18 mouse cellular contexts compared by ENCODE assay signal in genomic region chr11:68176550-68176949, GRCm38 (mm10).
DNase-seq lines count a peak whose midpoint lies in the region; ATAC-seq and TF ChIP-seq lines count a peak whose summit lies in the region.
"Had no signal": no experiment of that assay in that cellular context is flagged by ENCODE, and none has a peak within 500 bp of the region (broad histone marks: within the 10 kb centered on the region; RNA-seq: fewer than 3 reads in every experiment).

No protein-coding gene starts in this region.

- H3K9ac ChIP-seq in intestine, embryonic 16.5 days (ENCODE audit: low read depth, low read length) = no peak overlapping the region
- H3K9ac ChIP-seq in stomach, postnatal 0 days (ENCODE audit: low read length) = no peak overlapping the region
- no peak overlapping the region for H3K9ac ChIP-seq in liver, embryonic 11.5 days (ENCODE audit: low read depth, low read length)
- H3K9ac ChIP-seq: embryonic facial prominence, embryonic 15.5 days; forebrain, postnatal 0 days; liver, embryonic 15.5 days; neural tube, embryonic 12.5 days had no signal

- H3K36me3 ChIP-seq in intestine, embryonic 16.5 days (ENCODE audit: control insufficient read depth, insufficient read depth, low read length) = no peaks in the 10 kb centered on the region
- no peaks in the 10 kb centered on the region; the same call in 1 of the 2 replicates for H3K36me3 ChIP-seq in stomach, postnatal 0 days (ENCODE audit: control insufficient read depth, insufficient read depth, low read length)
- H3K36me3 ChIP-seq in liver, embryonic 11.5 days (ENCODE audit: control insufficient read depth, insufficient read depth, low read length) = no peaks in the 10 kb centered on the region
- H3K36me3 ChIP-seq: embryonic facial prominence, embryonic 15.5 days; liver, embryonic 15.5 days; neural tube, embryonic 12.5 days had no signal

- no peak overlapping the region for H3K27ac ChIP-seq in intestine, embryonic 16.5 days (ENCODE audit: low read length)
- no peak overlapping the region; the same call in 1 of the 2 replicates for H3K27ac ChIP-seq in stomach, postnatal 0 days (replicated peaks)
- H3K27ac ChIP-seq in liver, embryonic 11.5 days (ENCODE audit: low read depth, low read length) = no peak overlapping the region
- H3K27ac ChIP-seq: embryonic facial prominence, embryonic 15.5 days; liver, embryonic 15.5 days; neural tube, embryonic 12.5 days had no signal

- no peaks in the 10 kb centered on the region for H3K27me3 ChIP-seq in intestine, embryonic 16.5 days (replicated peaks; ENCODE audit: control insufficient read depth, insufficient read depth, low read length)
- no peaks in the 10 kb centered on the region for H3K27me3 ChIP-seq in stomach, postnatal 0 days (ENCODE audit: control insufficient read depth, insufficient read depth, low read length)
- no peaks in the 10 kb centered on the region for H3K27me3 ChIP-seq in liver, embryonic 11.5 days (replicated peaks; ENCODE audit: control insufficient read depth, insufficient read depth, low read length)
- H3K27me3 ChIP-seq: embryonic facial prominence, embryonic 15.5 days; liver, embryonic 15.5 days had no signal

- no peaks in the 10 kb centered on the region for H3K9me3 ChIP-seq in intestine, embryonic 16.5 days (ENCODE audit: control insufficient read depth, low read length)
- no peaks in the 10 kb centered on the region for H3K9me3 ChIP-seq in stomach, postnatal 0 days (ENCODE audit: control insufficient read depth, low read length)
- H3K9me3 ChIP-seq in liver, embryonic 11.5 days (ENCODE audit: control insufficient read depth, low read length) = no peaks in the 10 kb centered on the region
- H3K9me3 ChIP-seq: embryonic facial prominence, embryonic 15.5 days; liver, embryonic 15.5 days; neural tube, embryonic 12.5 days had no signal

- WGBS in intestine, embryonic 16.5 days = 46% methylated on average over 4 of the region's 4 CpGs
- 36% methylated on average over 4 of the region's 4 CpGs for WGBS in stomach, postnatal 0 days
- WGBS in liver, embryonic 11.5 days = 58% methylated on average over 4 of the region's 4 CpGs

- no peak overlapping the region for H3K4me3 ChIP-seq in intestine, embryonic 16.5 days (ENCODE audit: low read length)
- no peak overlapping the region for H3K4me3 ChIP-seq in stomach, postnatal 0 days (ENCODE audit: low read depth, low read length)
- no peak overlapping the region for H3K4me3 ChIP-seq in liver, embryonic 11.5 days (ENCODE audit: low read depth, low read length)
- H3K4me3 ChIP-seq: embryonic facial prominence, embryonic 15.5 days; liver, embryonic 15.5 days; neural tube, embryonic 12.5 days had no signal

- TF ChIP-seq EP300 in stomach, postnatal 0 days (optimal IDR thresholded peaks at IDR 0.05) = no peak

- 0 out of 2 replicates have a peak, but pooled peaks have one; percentile 21 for ATAC-seq in intestine, embryonic 16.5 days
- ATAC-seq in stomach, postnatal 0 days (ENCODE audit: low FRiP score, low TSS enrichment) = peak; percentile 79
- ATAC-seq in liver, embryonic 11.5 days (replicated peaks; ENCODE audit: low FRiP score) = no peak
- ATAC-seq: forebrain, postnatal 0 days; inflammation-experienced regulatory T-cells, adult 6 months had no signal

- TF ChIP-seq CTCF in stomach, postnatal 0 days (IDR thresholded peaks at IDR 0.05; ENCODE audit: low read depth) = no peak

- peak; percentile 35 for DNase-seq in lung, postnatal 10 days
- no peak for DNase-seq in lung, postnatal 14 days
- peak; percentile 74 for DNase-seq in R1 (ENCODE audit: low read depth, low spot score)
- no peak for DNase-seq in stomach, postnatal 0 days (ENCODE audit: low spot score)
- DNase-seq in B cell, adult 2 months = no peak
- no peak for DNase-seq in liver, embryonic 11.5 days (ENCODE audit: low spot score)
- no peak for DNase-seq in adrenal gland, adult 18-20 months (ENCODE audit: low spot score in 2 of 2)
- DNase-seq: adrenal gland, postnatal 25 days; cerebellum, adult 11 months; forebrain, postnatal 0 days; gastrocnemius, postnatal 36 days; right cerebral cortex, adult 18-20 months; thymus, postnatal 25 days had no signal

- H3K4me1 ChIP-seq in intestine, embryonic 16.5 days (ENCODE audit: control insufficient read depth, insufficient read depth, low read length) = no peaks in the 10 kb centered on the region; the same call in 1 of the 2 replicates
- H3K4me1 ChIP-seq in stomach, postnatal 0 days (replicated peaks; ENCODE audit: control insufficient read depth, insufficient read depth) = no peaks in the 10 kb centered on the region
- 0 out of 2 replicates have a peak, but pooled peaks cover 3% of the 10 kb centered on the region for H3K4me1 ChIP-seq in liver, embryonic 11.5 days (replicated peaks; ENCODE audit: control insufficient read depth, insufficient read depth, low read length)
- H3K4me1 ChIP-seq: liver, embryonic 15.5 days; neural tube, embryonic 12.5 days had no signal

- H3K4me2 ChIP-seq in intestine, embryonic 16.5 days (ENCODE audit: low read depth, low read length) = no peak overlapping the region
- no peak overlapping the region for H3K4me2 ChIP-seq in stomach, postnatal 0 days (replicated peaks; ENCODE audit: low read depth)
- H3K4me2 ChIP-seq in liver, embryonic 11.5 days = no peak overlapping the region
- H3K4me2 ChIP-seq: embryonic facial prominence, embryonic 15.5 days; liver, embryonic 15.5 days; neural tube, embryonic 12.5 days had no signal

Comparison
In these comparisons a context has a peak if more than half of its experiments do, and no peak if none do; other contexts are left out.
1. DNase-seq: peak in lung, postnatal 10 days (single experiment) and R1 (single experiment); none in lung, postnatal 14 days (single experiment), stomach, postnatal 0 days (single experiment), B cell, adult 2 months (0 of 2), liver, embryonic 11.5 days (single experiment) and adrenal gland, adult 18-20 months (0 of 2).